Mouse (Mus musculus) stomach, postnatal 0 days (tissue): ENCODE measurements around the gene 1700037H04Rik. TPM values are rescaled to one million over a fixed set of nuclear protein-coding genes. Genes with fewer than 3 reads are reported as not detected.

ENCODE experiments used
- ATAC-seq: fragments of 200-750 bp; cut with Nextera tagmentation; 2 replicates; pipeline ENCODE4 v1.8.0; 2017; ENCODE audit not compliant: low FRiP score, low TSS enrichment
- DNase-seq: peaks from one replicate; pipeline ENCODE4 v3.0.0-alpha.2; 2016; ENCODE audit warnings: low spot score
- H3K27ac ChIP-seq: fragments of 300-500 bp; sonication (generic); replicated peaks from 2 replicates; pipeline ENCODE4 v1.5.1; 2014; ENCODE audit warnings: mild to moderate bottlenecking, control low read depth
- H3K27me3 ChIP-seq: fragments of 300-500 bp; sonication (generic); 2 replicates; pipeline ENCODE4 v1.6.1; 2014; ENCODE audit warnings: low read length; ENCODE audit not compliant: control insufficient read depth, insufficient read depth
- H3K36me3 ChIP-seq: fragments of 300-500 bp; sonication (generic); 2 replicates; pipeline ENCODE4 v1.6.1; 2014; ENCODE audit warnings: low read length, mixed read lengths; ENCODE audit not compliant: control insufficient read depth, insufficient read depth
- H3K4me1 ChIP-seq: fragments of 300-500 bp; sonication (generic); replicated peaks from 2 replicates; pipeline ENCODE4 v1.6.1; 2014; ENCODE audit warnings: antibody characterized with exemption; ENCODE audit not compliant: control insufficient read depth, insufficient read depth
- H3K4me2 ChIP-seq: fragments of 300-500 bp; sonication (generic); replicated peaks from 2 replicates; pipeline ENCODE4 v1.6.1; 2014; ENCODE audit warnings: low read depth, mild to moderate bottlenecking, control low read depth, moderate library complexity
- H3K4me3 ChIP-seq: fragments of 300-500 bp; sonication (generic); 2 replicates; pipeline ENCODE4 v1.5.1; 2014; ENCODE audit warnings: low read depth, low read length, control low read depth
- H3K9ac ChIP-seq: fragments of 300-500 bp; sonication (generic); 2 replicates; pipeline ENCODE4 v1.6.1; 2014; ENCODE audit warnings: mild to moderate bottlenecking, low read length, control low read depth, mixed read lengths
- H3K9me3 ChIP-seq: fragments of 300-500 bp; sonication (generic); 2 replicates; pipeline ENCODE4 v1.6.1; 2016; ENCODE audit warnings: low read length; ENCODE audit not compliant: control insufficient read depth
- CTCF ChIP-seq: IDR thresholded peaks from 2 replicates; pipeline ENCODE4 v1.5.1; 2016; ENCODE audit warnings: antibody characterized with exemption, low read depth, mild to moderate bottlenecking, moderate library complexity
- EP300 ChIP-seq: optimal IDR thresholded peaks from 2 replicates; pipeline ENCODE3; 2016; ENCODE audit warnings: antibody characterized with exemption
- WGBS: fragments of 180-500 bp; shearing (Covaris S2); extraction: QIAGEN DNeasy Blood & Tissue Kit; methylation state at CpG from one replicate; pipeline ENCODE4 v1.1.7; 2014; 5-methylcytosine and 5-hydroxymethylcytosine counted together
- polyA plus RNA-seq: library from polyadenylated mRNA; unstranded; fragments of >200 nt; fragmentation: Nextera tagmentation; extraction: Ambion mirVana; gene quantifications from 2 replicates; pipeline ENCODE4 v1.2.1, GENCODE M21; 2015

Gene 1700037H04Rik
- polyA plus RNA-seq, 1 experiment from 2014 or later: 42.6 TPM

DNA sequence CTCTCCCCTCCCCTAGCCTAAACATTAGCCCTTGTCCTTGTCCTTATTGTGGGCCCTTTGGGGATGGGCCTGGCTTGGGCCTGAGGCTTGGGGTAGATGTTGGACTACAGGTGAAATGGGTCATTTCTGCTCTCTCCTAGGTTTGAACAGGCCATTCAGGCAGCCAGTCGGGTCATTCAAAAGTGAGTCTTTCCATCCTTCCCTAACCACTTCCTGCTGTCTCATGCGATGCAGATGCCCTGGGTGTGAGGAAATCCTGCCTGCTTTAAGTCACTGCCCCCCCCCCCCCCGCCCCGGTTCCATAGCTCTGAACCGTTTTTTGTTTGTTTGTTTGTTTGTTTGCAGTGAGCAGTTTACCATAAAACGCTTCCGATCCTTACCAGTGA lies 31.1 kb upstream of the 1700037H04Rik start:
- H3K27me3 ChIP-seq: no peaks in the 10 kb centered on the region
- 70% methylated on average over 7 of the region's 7 CpGs for WGBS
- no peak for TF ChIP-seq CTCF
- TF ChIP-seq EP300: no peak
- H3K36me3 ChIP-seq: peaks cover 18% of the 10 kb centered on the region
- DNase-seq (no peak), ATAC-seq (no peak)
- H3K9ac ChIP-seq: no peak overlapping the region
- peaks cover 7% of the 10 kb centered on the region for H3K4me1 ChIP-seq
- no peak overlapping the region for H3K4me3 ChIP-seq
- H3K4me2 ChIP-seq: no peak overlapping the region
- no peaks in the 10 kb centered on the region for H3K9me3 ChIP-seq
- H3K27ac ChIP-seq: no peak overlapping the region

DNA sequence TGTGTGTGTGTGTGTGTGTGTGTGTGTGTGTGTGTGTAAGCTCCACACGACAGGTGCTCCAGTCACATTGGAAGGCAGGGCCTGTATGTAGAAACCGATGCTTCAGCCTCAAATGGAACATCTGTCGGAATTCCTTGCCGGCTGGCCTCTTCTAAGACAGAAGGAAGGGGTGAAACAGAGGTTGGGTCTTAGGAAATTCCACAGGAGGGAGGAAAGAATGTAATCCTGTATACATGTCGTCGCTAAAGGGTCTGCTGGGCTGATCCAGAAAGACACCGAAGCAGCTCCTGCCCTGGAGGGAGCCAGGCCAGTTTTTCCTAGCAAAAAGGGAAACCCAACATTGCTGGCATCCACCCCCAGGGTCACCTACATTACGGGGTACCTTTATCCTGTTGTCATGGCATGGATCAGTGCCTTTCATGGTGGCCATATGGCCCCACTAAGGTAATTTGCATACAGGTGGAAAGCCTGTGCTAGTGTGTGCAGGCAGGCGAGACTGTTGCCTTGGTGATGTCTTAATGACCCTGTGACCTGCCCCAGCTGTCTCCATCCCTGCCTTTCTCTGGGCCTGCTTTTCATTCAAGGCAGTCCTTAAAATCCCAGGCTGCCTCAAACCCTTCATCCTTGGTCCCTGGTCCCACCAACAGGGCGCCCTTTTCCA lies 30.6 kb upstream of the 1700037H04Rik start:
- Histone ChIP-seq H3K36me3 (peaks cover 18% of the 10 kb centered on the region), H3K4me1 (peaks cover 9% of the 10 kb centered on the region), H3K27ac (0 out of 2 replicates have a peak overlapping the region, but pooled peaks have one; percentile 24), H3K27me3 (no peaks in the 10 kb centered on the region), H3K4me3 (no peak overlapping the region), H3K9me3 (no peaks in the 10 kb centered on the region), H3K9ac (no peak overlapping the region; the same call in none of the 2 replicates), H3K4me2 (no peak overlapping the region)
- 38% methylated on average over 10 of the region's 10 CpGs for WGBS
- TF ChIP-seq CTCF: no peak
- no peak for TF ChIP-seq EP300
- no peak for DNase-seq
- ATAC-seq: no peak

DNA sequence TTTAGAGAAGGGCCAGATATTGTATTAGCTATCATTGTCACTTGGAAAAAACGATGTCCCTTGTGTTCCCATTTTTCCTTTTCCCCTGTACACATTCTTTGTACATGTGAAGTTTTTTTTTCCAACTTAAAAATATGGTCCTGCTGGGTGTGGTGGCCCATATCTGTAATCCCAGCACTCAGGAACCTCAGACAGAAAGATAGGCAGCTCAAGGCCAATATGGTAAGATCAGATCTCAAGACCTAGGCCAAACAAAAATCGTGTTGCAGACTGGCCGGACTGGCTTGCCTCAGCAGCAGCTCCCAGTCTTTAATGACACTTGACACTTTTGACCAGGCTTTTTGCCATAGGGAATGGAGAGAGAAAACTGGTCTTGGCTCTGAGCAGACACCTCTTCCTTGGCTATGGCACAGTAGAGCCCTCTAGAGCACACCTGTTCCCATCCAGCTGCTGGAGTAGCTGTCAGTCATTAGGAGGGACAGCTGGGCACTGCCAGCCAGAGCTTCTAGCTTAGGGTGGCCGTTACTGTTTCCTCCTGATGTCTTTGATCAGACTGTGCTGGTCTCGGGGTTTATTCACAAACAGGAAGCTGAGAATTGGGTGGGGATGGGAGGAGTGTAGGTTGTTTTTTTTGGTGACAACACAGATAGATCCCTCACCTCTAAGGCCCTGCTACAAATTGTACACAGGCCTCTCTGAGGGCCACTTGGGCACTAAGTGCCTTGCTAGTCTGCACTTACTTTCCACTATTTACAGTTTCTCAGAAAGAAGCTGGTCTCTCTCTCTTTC lies 29.8 kb upstream of the 1700037H04Rik start:
- H3K4me3 ChIP-seq: no peak overlapping the region
- H3K27ac ChIP-seq: no peak overlapping the region
- 45% methylated on average over 5 of the region's 5 CpGs for WGBS

DNA sequence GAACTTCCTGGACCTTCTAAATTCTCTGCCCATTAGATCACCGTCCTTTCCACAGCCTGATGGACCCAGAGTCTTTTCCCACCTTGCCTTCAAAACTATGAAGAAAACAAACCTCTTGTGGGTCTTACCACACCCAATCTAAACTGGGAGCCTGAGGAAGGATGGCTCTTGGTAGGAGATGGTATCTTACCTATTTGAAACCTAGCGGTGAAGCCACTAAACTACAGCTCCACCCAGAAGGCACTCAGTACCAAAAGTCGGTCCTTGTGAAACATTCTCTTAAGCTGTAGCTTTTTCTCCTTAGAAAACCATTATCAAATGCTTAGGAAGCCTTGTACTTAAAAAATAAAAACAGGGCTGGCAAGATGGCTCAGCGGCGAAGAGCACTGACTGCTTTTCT lies 28.4 kb upstream of the 1700037H04Rik start:
- Histone ChIP-seq H3K9me3 (no peaks in the 10 kb centered on the region), H3K4me3 (no peak overlapping the region), H3K27ac (no peak overlapping the region), H3K4me2 (no peak overlapping the region; the same call in 1 of the 2 replicates), H3K9ac (no peak overlapping the region), H3K36me3 (peaks cover 8% of the 10 kb centered on the region), H3K27me3 (no peaks in the 10 kb centered on the region), H3K4me1 (peaks cover 9% of the 10 kb centered on the region)
- no peak for TF ChIP-seq EP300
- WGBS: 90% methylated on average over 5 of the region's 5 CpGs
- no peak for DNase-seq
- ATAC-seq: no peak

More for the DNA sequence above, 29.8 kb upstream of the 1700037H04Rik start:
- no peak for DNase-seq
- peaks cover 16% of the 10 kb centered on the region for H3K36me3 ChIP-seq
- H3K4me2 ChIP-seq: no peak overlapping the region
- H3K4me1 ChIP-seq: peaks cover 9% of the 10 kb centered on the region
- TF ChIP-seq CTCF: no peak
- TF ChIP-seq EP300: no peak
- H3K9me3 ChIP-seq: no peaks in the 10 kb centered on the region
- no peak for ATAC-seq
- H3K9ac ChIP-seq: peak overlapping the region; percentile 31; the same call in 1 of the 2 replicates
- H3K27me3 ChIP-seq: no peaks in the 10 kb centered on the region

DNA sequence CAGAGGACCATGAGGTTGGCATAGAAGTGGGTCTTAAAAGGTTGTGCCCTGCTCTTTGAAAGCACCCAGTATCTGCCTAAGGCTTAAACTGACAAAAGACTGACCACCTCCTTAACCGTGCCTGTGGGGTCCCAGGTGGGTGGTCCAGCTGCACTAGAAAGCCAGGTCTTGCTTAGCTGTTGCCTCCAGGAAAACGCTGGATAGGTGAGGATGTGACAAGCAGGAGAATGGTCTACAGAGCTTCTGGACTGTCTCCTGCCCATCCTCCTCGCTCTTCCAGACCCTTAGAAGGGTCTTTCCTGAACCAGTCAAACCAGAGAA lies 27.7 kb upstream of the 1700037H04Rik start:
- Histone ChIP-seq H3K9ac (peak overlapping the region; percentile 74), H3K27ac (peak overlapping the region; percentile 82)
- 31% methylated on average over 3 of the region's 3 CpGs for WGBS

More for the DNA sequence above, 27.7 kb upstream of the 1700037H04Rik start:
- no peak for TF ChIP-seq CTCF
- no peak for TF ChIP-seq EP300
- Histone ChIP-seq H3K36me3 (peaks cover 2% of the 10 kb centered on the region), H3K4me3 (peak overlapping the region; percentile 62), H3K4me2 (peak overlapping the region; percentile 95), H3K4me1 (peaks cover 9% of the 10 kb centered on the region), H3K27me3 (no peaks in the 10 kb centered on the region), H3K9me3 (no peaks in the 10 kb centered on the region)
- DNase-seq (no peak), ATAC-seq (no peak)
